ENCODE assay signal across 10 mouse cellular contexts in the genomic region with DNA sequence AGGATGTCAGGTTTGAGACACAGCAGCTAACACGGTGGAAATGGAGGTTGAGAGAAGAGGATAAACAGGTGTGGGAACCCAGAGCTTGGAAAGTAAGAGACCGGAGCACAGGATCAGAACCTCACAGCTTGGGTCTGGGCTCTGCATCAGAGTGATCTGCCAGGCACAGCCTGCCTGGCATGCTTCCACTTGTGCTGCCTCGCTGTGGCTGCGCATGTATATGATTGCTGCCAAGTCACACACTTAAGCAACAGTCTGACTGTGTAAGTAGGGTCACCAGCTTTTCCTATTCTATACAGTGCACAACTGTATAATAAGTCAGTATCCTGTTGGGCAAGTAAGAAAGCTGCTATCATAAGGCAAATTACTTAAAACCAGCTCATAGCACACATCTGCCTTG.
DNase-seq lines count a peak whose midpoint lies in the region; ATAC-seq and TF ChIP-seq lines count a peak whose summit lies in the region.
"Had no signal": no experiment of that assay in that cellular context is flagged by ENCODE, and none has a peak within 500 bp of the region (broad histone marks: within the 10 kb centered on the region; RNA-seq: fewer than 3 reads in every experiment).

No protein-coding gene starts in this region.

- no peaks in the 10 kb centered on the region for H3K36me3 ChIP-seq in hindbrain, embryonic 15.5 days
- H3K36me3 ChIP-seq in hindbrain, embryonic 10.5 days, result no peaks in the 10 kb centered on the region
- no peaks in the 10 kb centered on the region for H3K36me3 ChIP-seq in midbrain, postnatal 0 days (ENCODE audit: insufficient read depth, low read length)
- no peaks in the 10 kb centered on the region for H3K36me3 ChIP-seq in midbrain, embryonic 15.5 days (replicated peaks)
- H3K36me3 ChIP-seq in stomach, postnatal 0 days (ENCODE audit: control insufficient read depth, insufficient read depth, low read length), result no peaks in the 10 kb centered on the region
- H3K36me3 ChIP-seq: liver, embryonic 15.5 days had no signal

- WGBS in hindbrain, embryonic 15.5 days, result 62% methylated on average over 4 of the region's 4 CpGs
- WGBS in hindbrain, embryonic 10.5 days, result 91% methylated on average over 4 of the region's 4 CpGs
- 73% methylated on average over 4 of the region's 4 CpGs for WGBS in midbrain, postnatal 0 days
- 76% methylated on average over 4 of the region's 4 CpGs for WGBS in midbrain, embryonic 15.5 days
- 67% methylated on average over 4 of the region's 4 CpGs for WGBS in stomach, postnatal 0 days

- DNase-seq in hindbrain, embryonic 10.5 days (ENCODE audit: low spot score), result no peak
- DNase-seq in midbrain, postnatal 0 days (ENCODE audit: low spot score), result peak; percentile 72
- DNase-seq in cerebellum, postnatal 25 days, result peak; percentile 51 to 76
- no peak for DNase-seq in natural killer cell, adult 2 months (ENCODE audit: low spot score in 2 of 2)
- no peak for DNase-seq in stomach, postnatal 0 days (ENCODE audit: low spot score)
- DNase-seq: gastrocnemius, postnatal 14 days; kidney, adult 2 months had no signal

- TF ChIP-seq CTCF in midbrain, postnatal 0 days (IDR thresholded peaks at IDR 0.05), result no peak
- TF ChIP-seq CTCF in stomach, postnatal 0 days (IDR thresholded peaks at IDR 0.05; ENCODE audit: low read depth), result no peak

- no peak overlapping the region for H3K4me2 ChIP-seq in hindbrain, embryonic 15.5 days
- no peak overlapping the region for H3K4me2 ChIP-seq in midbrain, postnatal 0 days (ENCODE audit: low read depth, low read length, poor library complexity, severe bottlenecking)
- no peak overlapping the region for H3K4me2 ChIP-seq in midbrain, embryonic 15.5 days
- H3K4me2 ChIP-seq in stomach, postnatal 0 days (replicated peaks; ENCODE audit: low read depth), result no peak overlapping the region
- H3K4me2 ChIP-seq: liver, embryonic 15.5 days had no signal

- no peak overlapping the region for H3K4me3 ChIP-seq in hindbrain, embryonic 15.5 days
- no peak overlapping the region for H3K4me3 ChIP-seq in hindbrain, embryonic 10.5 days
- no peak overlapping the region for H3K4me3 ChIP-seq in midbrain, postnatal 0 days (ENCODE audit: low read depth, low read length)
- H3K4me3 ChIP-seq in midbrain, embryonic 15.5 days, result no peak overlapping the region
- H3K4me3 ChIP-seq in stomach, postnatal 0 days (ENCODE audit: low read depth, low read length), result no peak overlapping the region
- H3K4me3 ChIP-seq: liver, embryonic 15.5 days had no signal

- H3K9ac ChIP-seq in hindbrain, embryonic 15.5 days, result no peak overlapping the region
- H3K9ac ChIP-seq in midbrain, postnatal 0 days (replicated peaks; ENCODE audit: low read length, poor library complexity, severe bottlenecking), result no peak overlapping the region
- no peak overlapping the region for H3K9ac ChIP-seq in midbrain, embryonic 15.5 days
- no peak overlapping the region for H3K9ac ChIP-seq in stomach, postnatal 0 days (ENCODE audit: low read length)
- H3K9ac ChIP-seq: liver, embryonic 15.5 days had no signal

- TF ChIP-seq EP300 in stomach, postnatal 0 days (optimal IDR thresholded peaks at IDR 0.05), result no peak

- H3K27ac ChIP-seq in hindbrain, embryonic 15.5 days (replicated peaks), result no peak overlapping the region
- no peak overlapping the region for H3K27ac ChIP-seq in hindbrain, embryonic 10.5 days
- H3K27ac ChIP-seq in midbrain, postnatal 0 days (ENCODE audit: low read depth, low read length), result no peak overlapping the region
- H3K27ac ChIP-seq in midbrain, embryonic 15.5 days, result no peak overlapping the region
- H3K27ac ChIP-seq in stomach, postnatal 0 days (replicated peaks), result no peak overlapping the region
- H3K27ac ChIP-seq: liver, embryonic 15.5 days had no signal

- H3K27me3 ChIP-seq in hindbrain, embryonic 15.5 days, result 0 out of 2 replicates have a peak, but pooled peaks cover 5% of the 10 kb centered on the region
- no peaks in the 10 kb centered on the region for H3K27me3 ChIP-seq in hindbrain, embryonic 10.5 days (ENCODE audit: insufficient read depth, poor library complexity, severe bottlenecking)
- no peaks in the 10 kb centered on the region for H3K27me3 ChIP-seq in midbrain, postnatal 0 days (ENCODE audit: insufficient read depth, low read length)
- no peaks in the 10 kb centered on the region for H3K27me3 ChIP-seq in midbrain, embryonic 15.5 days (replicated peaks)
- H3K27me3 ChIP-seq in stomach, postnatal 0 days (ENCODE audit: control insufficient read depth, insufficient read depth, low read length), result no peaks in the 10 kb centered on the region
- H3K27me3 ChIP-seq: liver, embryonic 15.5 days had no signal

- peak; percentile 65; the same call in 1 of the 2 replicates for ATAC-seq in hindbrain, embryonic 15.5 days (ENCODE audit: low FRiP score, low read depth)
- ATAC-seq in midbrain, postnatal 0 days (ENCODE audit: low FRiP score), result no peak
- no peak for ATAC-seq in midbrain, embryonic 15.5 days (replicated peaks)
- no peak for ATAC-seq in stomach, postnatal 0 days (ENCODE audit: low FRiP score, low TSS enrichment)

- peaks cover 13% of the 10 kb centered on the region for H3K4me1 ChIP-seq in hindbrain, embryonic 15.5 days (replicated peaks)
- peaks cover 17% of the 10 kb centered on the region for H3K4me1 ChIP-seq in hindbrain, embryonic 10.5 days (replicated peaks)
- no peaks in the 10 kb centered on the region for H3K4me1 ChIP-seq in midbrain, postnatal 0 days (ENCODE audit: insufficient read depth, low read length)
- peaks cover 5% of the 10 kb centered on the region; the same call in 1 of the 2 replicates for H3K4me1 ChIP-seq in midbrain, embryonic 15.5 days
- H3K4me1 ChIP-seq in stomach, postnatal 0 days (replicated peaks; ENCODE audit: control insufficient read depth, insufficient read depth), result no peaks in the 10 kb centered on the region
- H3K4me1 ChIP-seq: liver, embryonic 15.5 days had no signal

- H3K9me3 ChIP-seq in hindbrain, embryonic 15.5 days, result no peaks in the 10 kb centered on the region
- H3K9me3 ChIP-seq in hindbrain, embryonic 10.5 days, result no peaks in the 10 kb centered on the region
- H3K9me3 ChIP-seq in midbrain, postnatal 0 days (ENCODE audit: low read length), result no peaks in the 10 kb centered on the region
- H3K9me3 ChIP-seq in midbrain, embryonic 15.5 days, result no peaks in the 10 kb centered on the region
- H3K9me3 ChIP-seq in stomach, postnatal 0 days (ENCODE audit: control insufficient read depth, low read length), result no peaks in the 10 kb centered on the region
- H3K9me3 ChIP-seq: liver, embryonic 15.5 days had no signal

Comparison
In these comparisons a context has a peak if more than half of its experiments do, and no peak if none do; other contexts are left out.
1. DNase-seq: peak in midbrain, postnatal 0 days (single experiment) and cerebellum, postnatal 25 days (2 of 2); none in hindbrain, embryonic 10.5 days (single experiment), natural killer cell, adult 2 months (0 of 2) and stomach, postnatal 0 days (single experiment).